Mouse (Mus musculus): ENCODE data around the gene Fip1l1. TPM values are rescaled to one million over a fixed set of nuclear protein-coding genes. Genes with fewer than 3 reads are reported as not detected.

Fip1l1 gene
- total and polyA plus RNA-seq, 3 experiments = 40.4 to 113 (median 68.3) TPM

DNA sequence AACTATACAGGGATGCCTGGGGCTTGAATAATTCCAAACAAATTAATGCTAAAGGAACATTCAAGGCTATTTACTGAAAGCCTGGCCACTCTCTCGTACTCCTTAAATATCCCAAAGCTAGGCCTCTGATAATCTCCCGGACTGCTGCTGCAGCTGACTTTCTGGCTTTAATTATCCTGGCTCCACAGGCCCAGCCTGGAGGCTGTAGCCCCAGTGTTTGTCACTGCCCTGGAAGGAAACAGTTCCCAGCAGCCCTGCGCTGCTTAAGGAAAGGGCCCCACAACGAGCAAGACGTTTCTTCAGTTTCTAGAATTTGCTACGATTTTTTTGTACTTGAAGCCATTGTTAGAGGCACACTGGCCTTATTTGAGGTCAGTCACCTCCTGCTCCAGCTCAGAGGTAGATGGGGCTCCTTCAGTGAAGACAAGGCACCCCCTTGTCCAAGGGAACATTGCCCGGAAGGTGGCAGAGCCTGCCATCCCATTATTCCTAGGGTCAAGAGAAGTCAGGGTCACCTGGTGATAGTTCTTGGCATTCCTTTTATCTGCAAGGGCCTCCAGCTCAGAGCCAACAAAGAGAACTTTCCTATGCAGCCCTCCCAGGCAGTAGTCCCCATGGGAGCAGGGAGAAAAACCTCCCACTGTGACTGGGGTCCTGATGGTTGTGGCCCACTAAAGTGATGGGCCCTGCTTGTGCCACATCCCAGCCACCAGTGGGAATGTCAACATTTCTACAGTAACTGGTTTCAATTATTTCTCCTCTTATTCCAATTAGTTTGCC is 86.6 kb downstream of the Fip1l1 start:
- DNase-seq (ENCODE audit: low read depth, low spot score) = no peak
- Histone ChIP-seq H3K4me3 (ENCODE audit: control insufficient read depth in 1 of 2, insufficient read depth in 1 of 2, low read depth in 2 of 2, low read length in 2 of 2) (no peak overlapping the region), H3K36me3 (ENCODE audit: control insufficient read depth in 1 of 2, insufficient read depth in 2 of 2, low read length in 2 of 2) (no peaks in the 10 kb centered on the region), H3K4me1 (ENCODE audit: control insufficient read depth in 1 of 2, insufficient read depth in 2 of 2, low read length in 2 of 2) (no peaks in the 10 kb centered on the region), H3K27me3 (ENCODE audit: control insufficient read depth in 1 of 2, insufficient read depth in 2 of 2, low read length in 2 of 2) (peaks cover 7 to 10% of the 10 kb centered on the region in 2 experiments), H3K79me2 (ENCODE audit: control insufficient read depth, insufficient read depth, low read length, poor library complexity) (no peaks in the 10 kb centered on the region), H3K27ac (ENCODE audit: control insufficient read depth, low read depth, low read length) (no peak overlapping the region), H3K9me3 (replicated peaks; ENCODE audit: insufficient read depth, low read length) (no peaks in the 10 kb centered on the region), H3K9ac (ENCODE audit: control insufficient read depth, low read depth, low read length, poor library complexity, severe bottlenecking) (no peak overlapping the region)
- TF ChIP-seq CTCF (IDR thresholded peaks at IDR 0.05 in 2 of 3, conservative IDR thresholded peaks at IDR 0.05 in 1 of 3; ENCODE audit: control insufficient read depth in 1 of 3, insufficient read depth in 1 of 3, low read depth in 2 of 3, low read length in 3 of 3, poor library complexity in 1 of 3, severe bottlenecking in 1 of 3) (no peak), TCF12 (IDR thresholded peaks at IDR 0.05; ENCODE audit: low read depth, low read length) (no peak), CHD1 (IDR thresholded peaks at IDR 0.05; ENCODE audit: low read depth, low read length) (no peak), ZC3H11A (IDR thresholded peaks at IDR 0.05; ENCODE audit: low read depth, low read length) (no peak), RAD21 (IDR thresholded peaks at IDR 0.05; ENCODE audit: low read depth, low read length) (no peak), SMC3 (IDR thresholded peaks at IDR 0.05; ENCODE audit: low read depth, low read length) (no peak), MAX (IDR thresholded peaks at IDR 0.05; ENCODE audit: low read length) (no peak), E2F4 (IDR thresholded peaks at IDR 0.05; ENCODE audit: borderline replicate concordance, low read depth, low read length) (no peak), NELFE (IDR thresholded peaks at IDR 0.05; ENCODE audit: low read depth, low read length) (no peak), POLR2A (IDR thresholded peaks at IDR 0.05; ENCODE audit: control insufficient read depth in 1 of 2, insufficient read depth in 1 of 2, low read depth in 1 of 2, low read length in 2 of 2, poor library complexity in 1 of 2) (no peak)

DNA sequence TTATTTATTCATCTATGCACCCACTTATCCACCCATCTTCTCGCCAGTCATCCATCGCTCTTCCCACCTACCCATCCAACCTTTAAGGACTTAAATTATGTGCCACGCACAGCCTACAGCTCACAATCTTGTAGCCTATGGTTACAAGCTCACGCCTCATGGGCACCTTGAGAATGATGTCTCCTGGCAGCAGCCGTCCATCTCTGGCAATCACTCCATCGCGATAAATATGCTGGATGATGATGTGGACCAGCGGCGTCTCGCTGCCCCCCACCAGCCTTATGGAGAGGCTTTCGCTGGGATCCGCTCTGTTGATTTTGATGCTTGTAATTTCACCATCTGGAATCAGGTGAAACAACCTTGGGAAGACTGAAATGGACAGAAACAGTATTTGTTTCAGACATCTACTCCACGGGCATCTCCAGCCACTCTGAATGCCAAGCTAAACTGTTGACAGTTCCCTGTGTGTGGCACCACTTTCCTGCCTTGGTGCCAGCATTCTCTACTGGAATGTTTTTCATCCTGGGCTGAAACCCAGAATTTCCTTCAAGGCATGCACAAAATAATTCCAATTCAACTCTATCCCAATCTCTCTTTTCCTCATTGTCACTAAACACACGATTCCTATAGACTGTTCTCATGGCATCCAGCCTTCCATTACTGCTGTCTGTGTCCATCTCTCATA is 88.2 kb downstream of the Fip1l1 start:
- no peak for DNase-seq (ENCODE audit: low read depth, low spot score)
- TF ChIP-seq MYC (IDR thresholded peaks at IDR 0.05; ENCODE audit: low read depth, low read length) = no peak
- TF ChIP-seq NELFE (IDR thresholded peaks at IDR 0.05; ENCODE audit: low read depth, low read length) = no peak
- no peak for TF ChIP-seq POLR2A (IDR thresholded peaks at IDR 0.05; ENCODE audit: control insufficient read depth in 1 of 2, insufficient read depth in 1 of 2, low read depth in 1 of 2, low read length in 2 of 2, poor library complexity in 1 of 2)
- no peak for TF ChIP-seq ZKSCAN1 (IDR thresholded peaks at IDR 0.05; ENCODE audit: low read depth, low read length)
- no peak for TF ChIP-seq USF2 (IDR thresholded peaks at IDR 0.05; ENCODE audit: borderline replicate concordance in 1 of 2, insufficient read depth in 1 of 2, low read depth in 1 of 2, low read length in 2 of 2)
- no peak for TF ChIP-seq CTCF (IDR thresholded peaks at IDR 0.05 in 2 of 3, conservative IDR thresholded peaks at IDR 0.05 in 1 of 3; ENCODE audit: control insufficient read depth in 1 of 3, insufficient read depth in 1 of 3, low read depth in 2 of 3, low read length in 3 of 3, poor library complexity in 1 of 3, severe bottlenecking in 1 of 3)
- TF ChIP-seq HCFC1 (IDR thresholded peaks at IDR 0.05; ENCODE audit: low read depth, low read length) = no peak
- TF ChIP-seq TCF12 (IDR thresholded peaks at IDR 0.05; ENCODE audit: low read depth, low read length) = no peak
- no peak overlapping the region for H3K4me3 ChIP-seq (ENCODE audit: control insufficient read depth in 1 of 2, insufficient read depth in 1 of 2, low read depth in 2 of 2, low read length in 2 of 2)

More for the DNA sequence above, 88.2 kb downstream of the Fip1l1 start:
- Histone ChIP-seq H3K4me1 (ENCODE audit: control insufficient read depth in 1 of 2, insufficient read depth in 2 of 2, low read length in 2 of 2) (no peaks in the 10 kb centered on the region), H3K9ac (ENCODE audit: control insufficient read depth, low read depth, low read length, poor library complexity, severe bottlenecking) (no peak overlapping the region), H3K36me3 (ENCODE audit: control insufficient read depth in 1 of 2, insufficient read depth in 2 of 2, low read length in 2 of 2) (no peaks in the 10 kb centered on the region), H3K27me3 (ENCODE audit: control insufficient read depth in 1 of 2, insufficient read depth in 2 of 2, low read length in 2 of 2) (peaks cover 11 to 12% of the 10 kb centered on the region in 2 experiments), H3K27ac (ENCODE audit: control insufficient read depth, low read depth, low read length) (no peak overlapping the region), H3K9me3 (replicated peaks; ENCODE audit: insufficient read depth, low read length) (no peaks in the 10 kb centered on the region), H3K79me2 (ENCODE audit: control insufficient read depth, insufficient read depth, low read length, poor library complexity) (no peaks in the 10 kb centered on the region)

Data from MEL (cell line).